Mouse (Mus musculus) heart, postnatal 0 days (tissue): ENCODE measurements around the gene Brd7.

Experiments
- CTCF ChIP-seq: IDR thresholded peaks from 2 replicates; pipeline ENCODE4 v1.5.1; 2016; ENCODE audit warnings: antibody characterized with exemption, control low read depth, low read depth
- EP300 ChIP-seq: IDR thresholded peaks from 2 replicates; pipeline ENCODE4 v1.6.1; 2016; ENCODE audit warnings: antibody characterized with exemption, low read depth

GRCm38 (mm10) chr8:88325795-88326194, 36.2 kb downstream of the Brd7 start:
- TF ChIP-seq CTCF (no peak), EP300 (no peak)
